Mouse (Mus musculus) yolk sac, embryonic 10.5 days (tissue): ENCODE data around the gene Slc39a5.

Experiments
- DNase-seq: peaks from one replicate; pipeline ENCODE4 v3.0.0-alpha.2; 2017; ENCODE audit warnings: low spot score

Slc39a5 gene

DNA sequence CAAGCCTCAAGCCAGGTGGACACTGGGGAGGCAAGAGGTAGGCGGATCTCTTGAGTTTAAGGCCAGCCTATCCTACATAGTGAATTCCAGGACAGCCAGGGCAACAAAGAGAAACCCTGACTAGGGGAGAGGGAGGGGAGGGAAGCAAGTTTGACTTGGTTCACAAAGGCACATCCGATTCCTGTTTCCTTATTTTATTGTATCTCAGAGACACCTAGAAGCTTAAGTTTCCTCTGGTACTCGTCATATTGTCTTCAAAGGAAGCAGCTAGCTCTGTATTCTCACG is 9.5 kb upstream of the Slc39a5 start:
- no peak for DNase-seq

DNA sequence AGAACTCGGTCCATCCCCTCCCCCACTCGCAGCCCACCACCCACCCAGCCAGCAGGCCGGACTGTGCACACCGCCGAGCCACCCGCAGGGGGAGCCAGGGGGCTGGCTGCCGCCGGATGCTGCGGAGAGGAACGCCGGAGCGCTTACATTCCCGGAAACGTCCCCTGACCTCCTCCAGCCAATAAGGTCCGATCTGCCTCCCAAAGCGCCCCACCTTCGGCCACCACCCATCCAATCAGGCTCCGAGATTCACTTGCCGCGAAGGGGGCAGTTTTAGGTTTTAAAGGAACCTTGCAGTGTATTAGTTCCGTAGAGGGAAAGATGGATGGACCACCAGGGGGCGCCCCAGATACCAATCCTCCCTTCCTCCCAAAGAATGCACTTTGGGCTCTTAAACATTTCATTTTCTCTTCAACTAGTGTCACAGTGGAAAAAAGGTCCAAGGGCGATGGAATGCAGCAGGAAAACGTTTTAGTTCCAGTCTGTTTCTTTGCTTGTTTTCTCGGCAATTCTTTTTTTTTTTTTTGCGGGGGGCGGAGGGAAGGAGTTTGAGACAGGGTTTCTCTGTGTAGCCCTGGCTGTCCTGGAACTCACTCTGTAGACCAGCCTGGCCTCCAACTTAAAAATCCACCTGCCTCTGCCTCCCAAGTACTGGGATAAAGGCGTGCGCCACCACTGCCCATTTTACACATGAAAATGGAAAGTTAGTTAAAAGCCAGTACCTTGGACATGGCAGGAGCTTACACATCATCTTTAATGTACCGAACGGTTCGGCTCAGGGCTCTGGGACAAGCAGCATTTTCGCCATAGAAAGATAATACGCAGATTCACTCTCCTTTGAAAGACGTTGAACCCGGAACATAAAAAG is 8.9 kb upstream of the Slc39a5 start:
- peak; percentile 98 for DNase-seq

- DNase-seq: no peak
Observed at GRCm38 (mm10) chr10:128408591-128409535, 7.8 kb upstream of the Slc39a5 start.

- no peak for DNase-seq
Observed at GRCm38 (mm10) chr10:128403931-128404330, 2.9 kb upstream of the Slc39a5 start.

DNA sequence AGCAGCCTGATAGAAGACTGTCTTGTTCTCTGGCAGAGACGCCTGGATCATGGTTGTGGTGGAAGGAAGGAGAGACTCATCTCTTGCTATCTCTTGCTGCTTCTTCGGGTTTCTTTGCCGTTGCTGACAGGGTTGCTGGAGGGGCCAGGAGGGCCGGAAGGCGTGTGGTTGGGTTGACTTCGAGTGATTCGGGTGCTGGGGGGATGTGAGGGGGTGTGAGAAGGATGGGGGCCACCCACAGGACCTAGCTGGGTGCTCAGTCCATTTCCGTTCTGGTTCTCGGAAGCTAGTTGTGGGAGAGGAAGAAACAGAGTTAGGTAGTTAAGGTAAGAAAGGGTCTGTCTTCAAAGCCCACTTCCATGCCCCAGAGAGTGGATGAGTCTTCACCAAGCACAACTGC is 609 bp upstream of the Slc39a5 start:
- no peak for DNase-seq

DNA sequence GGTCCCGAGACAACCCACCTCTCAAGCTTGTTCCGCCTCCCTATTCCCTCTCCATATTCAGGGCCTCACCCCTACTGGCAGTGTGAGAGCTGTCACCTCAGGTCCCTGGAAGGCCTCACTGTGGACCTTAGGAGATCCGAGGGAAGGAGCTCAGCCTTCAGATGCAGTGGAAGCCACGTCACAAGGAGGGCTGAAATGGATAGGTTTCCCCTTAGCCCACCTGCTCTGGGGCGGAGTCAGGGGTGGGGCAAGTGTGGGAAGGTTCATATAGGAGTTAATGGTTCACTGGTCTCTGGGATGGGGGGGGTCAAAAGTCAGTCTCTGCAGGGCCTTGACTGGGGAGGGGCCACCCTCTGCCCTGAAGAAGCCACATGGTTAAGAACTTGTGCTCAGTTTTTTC is 691 bp downstream of the Slc39a5 start:
- peak; percentile 91 for DNase-seq

GRCm38 (mm10) chr10:128397466-128397865 is 3.6 kb downstream of the Slc39a5 start:
- no peak for DNase-seq

GRCm38 (mm10) chr10:128396716-128397264 is 4.2 kb downstream of the Slc39a5 start:
- peak; percentile 76 for DNase-seq

DNA sequence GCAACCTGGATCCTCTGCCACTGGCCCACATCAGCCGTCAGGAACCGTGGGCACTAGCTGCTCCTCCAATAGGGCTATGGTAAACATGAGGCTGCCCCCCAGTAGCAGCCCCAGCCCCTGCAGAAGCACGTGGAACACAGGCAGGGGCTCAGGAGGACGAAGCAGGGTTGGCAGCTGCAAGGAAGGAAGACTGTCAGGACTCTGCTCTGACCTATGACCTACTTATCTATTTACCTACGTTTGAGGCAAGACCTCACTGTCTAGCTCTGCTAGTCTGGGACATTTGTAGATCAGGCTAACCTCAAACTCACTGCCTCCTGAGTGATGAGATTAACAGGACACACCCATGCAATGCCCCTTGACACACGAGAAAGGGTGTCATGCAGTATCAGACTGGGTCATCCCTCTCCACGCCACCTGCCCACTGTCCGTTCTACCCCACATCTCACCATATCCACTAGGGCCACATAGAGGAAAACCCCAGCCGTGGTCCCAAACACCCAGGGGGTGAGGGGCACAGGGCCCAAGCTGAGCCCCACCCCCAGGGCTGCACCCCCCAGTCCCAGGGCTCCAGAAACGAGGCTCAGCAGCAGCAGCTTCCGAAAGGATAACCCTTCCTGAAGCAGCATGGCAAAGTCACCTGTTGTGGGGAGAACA is 4.9 kb downstream of the Slc39a5 start:
- DNase-seq: peak; percentile 74

DNA sequence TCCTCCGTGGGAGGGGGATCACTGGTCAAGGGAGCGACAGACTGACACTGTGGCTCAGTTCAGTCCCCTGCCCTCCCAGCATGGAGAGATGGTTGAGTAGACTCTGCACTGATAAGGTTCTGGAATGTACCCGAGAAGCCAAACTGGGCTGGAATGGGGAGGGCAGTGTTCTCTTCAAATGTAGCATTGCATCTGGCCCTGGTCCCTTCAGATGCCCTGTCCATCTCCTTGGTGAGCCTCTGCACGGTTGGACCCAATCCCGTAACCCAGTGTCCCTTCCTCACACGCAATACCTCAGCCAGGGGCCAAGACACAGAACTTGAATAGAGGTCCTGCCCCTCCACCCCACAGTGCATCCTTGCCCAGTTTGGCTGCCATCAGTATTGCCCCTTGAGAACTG is 9.2 kb downstream of the Slc39a5 start:
- no peak for DNase-seq

GRCm38 (mm10) chr10:128390366-128390765 is 10.7 kb downstream of the Slc39a5 start:
- DNase-seq: no peak

DNA sequence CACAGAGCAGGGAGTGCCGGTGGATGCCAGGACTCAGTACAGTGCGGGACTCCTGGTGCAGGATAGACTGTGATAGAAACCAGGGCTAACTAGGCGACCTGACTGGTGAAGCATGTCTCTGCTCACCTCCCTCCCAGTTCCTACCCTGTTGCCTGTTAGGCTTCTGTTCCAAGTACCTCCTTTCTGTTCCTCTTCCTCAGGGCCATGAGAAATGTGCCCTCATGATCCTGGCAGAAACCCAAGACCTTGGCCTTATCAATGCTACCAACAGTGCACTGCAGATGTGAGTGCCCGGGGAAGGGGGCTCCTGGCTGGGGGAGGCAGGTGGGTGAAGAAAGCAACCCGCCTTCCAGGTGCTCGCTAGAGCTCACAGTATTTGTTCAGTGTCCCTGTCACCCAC is 11.5 kb downstream of the Slc39a5 start:
- DNase-seq: no peak

DNA sequence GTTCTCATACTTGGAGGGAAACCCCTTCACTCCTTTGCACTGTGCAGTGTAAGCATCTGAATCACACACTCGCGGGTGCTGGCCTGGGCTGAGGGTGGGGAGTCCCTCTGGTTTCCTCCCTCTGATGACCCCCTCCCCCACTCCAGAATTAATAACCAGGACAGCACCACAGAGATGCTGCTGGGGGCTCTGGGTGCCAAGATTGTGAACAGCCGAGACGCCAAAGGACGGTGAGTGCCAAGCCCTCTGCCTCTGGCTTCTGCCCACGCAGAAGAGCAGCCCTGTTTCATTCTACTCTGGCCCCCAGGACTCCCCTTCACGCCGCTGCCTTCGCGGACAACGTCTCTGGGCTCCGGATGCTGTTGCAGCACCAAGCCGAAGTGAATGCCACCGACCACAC is 12.1 kb downstream of the Slc39a5 start:
- no peak for DNase-seq

GRCm38 (mm10) chr10:128385902-128386301 is 15.1 kb downstream of the Slc39a5 start:
- no peak for DNase-seq

GRCm38 (mm10) chr10:128382482-128382881 is 18.5 kb downstream of the Slc39a5 start:
- DNase-seq: peak; percentile 59

- no peak for DNase-seq
Observed at GRCm38 (mm10) chr10:128380565-128380964, 20.5 kb downstream of the Slc39a5 start.

DNA sequence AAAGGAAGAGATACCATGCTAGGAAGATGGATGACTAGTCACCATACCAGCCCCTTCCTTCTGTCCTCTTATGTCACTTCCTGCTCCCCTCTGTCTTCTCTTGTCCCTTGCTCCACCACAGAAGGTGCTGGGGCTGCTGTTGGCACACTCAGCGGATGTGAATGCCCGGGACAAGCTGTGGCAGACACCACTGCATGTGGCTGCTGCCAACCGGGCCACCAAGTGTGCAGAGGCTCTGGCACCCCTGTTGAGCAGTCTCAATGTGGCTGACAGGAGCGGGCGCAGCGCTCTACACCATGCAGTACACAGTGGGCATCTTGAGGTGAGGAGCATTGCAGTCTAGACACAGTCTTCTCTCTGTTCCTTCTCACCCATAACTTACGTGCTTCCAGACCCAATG is 21.8 kb downstream of the Slc39a5 start:
- no peak for DNase-seq

- no peak for DNase-seq
Observed at GRCm38 (mm10) chr10:128378462-128378861, 22.6 kb downstream of the Slc39a5 start.

- no peak for DNase-seq
Observed at GRCm38 (mm10) chr10:128377940-128378448, 23.0 kb downstream of the Slc39a5 start.

- peak; percentile 55 for DNase-seq
Observed at GRCm38 (mm10) chr10:128377222-128377939, 23.6 kb downstream of the Slc39a5 start.

DNA sequence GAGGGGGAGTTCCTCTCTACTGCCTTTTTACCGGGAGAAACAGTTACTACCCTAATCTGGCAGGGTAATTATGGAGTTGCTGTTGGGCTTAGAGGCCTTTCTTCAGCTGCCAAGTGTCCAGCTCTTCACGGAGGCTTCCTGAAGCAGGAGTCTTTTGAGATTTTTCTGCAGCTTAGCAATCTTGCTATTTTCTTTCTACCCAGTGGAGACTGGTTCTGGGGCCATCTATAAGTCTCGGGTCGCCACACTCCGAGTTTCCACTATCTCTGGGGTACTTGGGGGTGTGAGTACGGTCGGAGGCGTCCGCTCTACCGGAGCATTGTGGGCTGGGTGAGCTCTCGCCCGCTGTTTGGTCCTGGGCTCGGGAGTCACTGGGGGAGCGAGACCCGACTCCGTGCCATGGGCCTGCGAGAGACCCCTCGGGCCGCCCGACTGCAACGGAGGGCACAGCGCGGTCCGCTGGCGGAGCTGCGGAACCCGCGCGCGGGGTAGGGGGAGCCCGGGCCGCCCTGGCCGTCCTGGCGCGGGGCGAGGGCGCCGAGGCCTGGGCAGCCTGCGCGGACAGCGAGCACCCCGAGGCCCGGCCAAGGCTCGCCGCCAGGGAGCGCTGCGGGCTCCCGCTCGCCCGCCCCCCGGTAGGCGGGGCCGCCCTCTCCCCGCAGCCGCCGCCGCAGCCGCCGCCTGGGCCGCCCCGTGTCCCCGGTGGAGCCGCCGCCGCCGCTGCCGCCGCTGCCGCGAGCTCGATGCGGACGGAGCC is 24.4 kb downstream of the Slc39a5 start, which contains the start of gene Ankrd52:
Gene Ankrd52, plus strand, starts transcription at position 661 of the 757 bp plus-strand sequence.
- DNase-seq: peak; percentile 83
